18 mouse cellular contexts compared by ENCODE assay signal in the genomic region with DNA sequence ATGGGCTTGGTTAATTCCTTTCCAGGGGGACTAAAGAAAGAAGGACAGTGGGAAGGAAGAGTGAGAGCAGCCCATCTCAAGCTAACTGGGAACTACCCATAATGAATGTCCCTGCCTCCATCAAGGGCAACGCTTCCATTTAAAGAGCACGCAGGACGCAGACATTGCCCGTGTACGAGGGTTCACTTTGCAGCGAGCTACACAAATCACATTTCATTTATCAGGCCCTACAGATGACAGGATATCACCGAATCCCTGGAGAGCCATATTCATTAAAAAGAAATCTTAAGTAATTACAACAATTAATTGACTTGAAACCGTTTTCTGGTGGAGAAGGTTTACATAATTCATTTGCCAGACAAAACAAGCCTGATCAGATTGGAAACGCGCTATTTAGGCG.
DNase-seq lines count a peak whose midpoint lies in the region; ATAC-seq and TF ChIP-seq lines count a peak whose summit lies in the region.
"Had no signal": no experiment of that assay in that cellular context is flagged by ENCODE, and none has a peak within 500 bp of the region (broad histone marks: within the 10 kb centered on the region; RNA-seq: fewer than 3 reads in every experiment).

No protein-coding gene starts in this region.

- no peak for TF ChIP-seq CTCF in brain, embryonic 14.5 days (IDR thresholded peaks at IDR 0.05; ENCODE audit: borderline replicate concordance, extremely low read depth, insufficient read depth, insufficient read length)
- TF ChIP-seq CTCF in midbrain, postnatal 0 days (IDR thresholded peaks at IDR 0.05): no peak

- H3K36me3 ChIP-seq in midbrain, embryonic 13.5 days: no peaks in the 10 kb centered on the region
- no peaks in the 10 kb centered on the region for H3K36me3 ChIP-seq in midbrain, embryonic 11.5 days (ENCODE audit: control insufficient read depth, insufficient read depth, low read length)
- no peaks in the 10 kb centered on the region for H3K36me3 ChIP-seq in hindbrain, embryonic 14.5 days (replicated peaks; ENCODE audit: control insufficient read depth, insufficient read depth)
- H3K36me3 ChIP-seq in midbrain, postnatal 0 days (ENCODE audit: insufficient read depth, low read length): no peaks in the 10 kb centered on the region
- H3K36me3 ChIP-seq in forebrain, embryonic 11.5 days (ENCODE audit: control insufficient read depth, insufficient read depth, low read length): no peaks in the 10 kb centered on the region
- H3K36me3 ChIP-seq: embryonic facial prominence, embryonic 12.5 days; heart, embryonic 13.5 days had no signal

- DNase-seq in midbrain, embryonic 11.5 days (ENCODE audit: low spot score, missing footprints): no peak
- DNase-seq in brain, embryonic 14.5 days (ENCODE audit: low read depth): peak; percentile 50
- DNase-seq in hindbrain, embryonic 14.5 days (ENCODE audit: low spot score): peak; percentile 56
- DNase-seq in midbrain, postnatal 0 days (ENCODE audit: low spot score): peak; percentile 29
- no peak for DNase-seq in forebrain, embryonic 11.5 days (ENCODE audit: low spot score)
- no peak for DNase-seq in cerebellum, postnatal 4 days (ENCODE audit: low spot score in 2 of 2)
- DNase-seq: adrenal gland, adult 8-10 months; adrenal gland, postnatal 36 days; cerebellum, adult 11 months; cerebellum, adult 8-10 months; cerebellum, postnatal 14 days; forebrain, postnatal 0 days; gastrocnemius, postnatal 25 days; kidney, adult 11 months had no signal

- no peaks in the 10 kb centered on the region for H3K4me1 ChIP-seq in midbrain, embryonic 13.5 days (replicated peaks)
- no peaks in the 10 kb centered on the region for H3K4me1 ChIP-seq in midbrain, embryonic 11.5 days (ENCODE audit: control insufficient read depth, insufficient read depth, low read length)
- H3K4me1 ChIP-seq in hindbrain, embryonic 14.5 days (replicated peaks; ENCODE audit: control insufficient read depth, insufficient read depth, low read length): peaks cover 13% of the 10 kb centered on the region
- H3K4me1 ChIP-seq in midbrain, postnatal 0 days (ENCODE audit: insufficient read depth, low read length): no peaks in the 10 kb centered on the region
- no peaks in the 10 kb centered on the region for H3K4me1 ChIP-seq in forebrain, embryonic 11.5 days (replicated peaks; ENCODE audit: control insufficient read depth, insufficient read depth, low read length)
- H3K4me1 ChIP-seq: embryonic facial prominence, embryonic 12.5 days; forebrain, embryonic 13.5 days; heart, embryonic 13.5 days had no signal

- H3K9me3 ChIP-seq in midbrain, embryonic 13.5 days: no peaks in the 10 kb centered on the region
- H3K9me3 ChIP-seq in midbrain, embryonic 11.5 days (ENCODE audit: control insufficient read depth, low read length): no peaks in the 10 kb centered on the region
- H3K9me3 ChIP-seq in hindbrain, embryonic 14.5 days (ENCODE audit: control insufficient read depth, low read length): no peaks in the 10 kb centered on the region
- H3K9me3 ChIP-seq in midbrain, postnatal 0 days (ENCODE audit: low read length): no peaks in the 10 kb centered on the region
- no peaks in the 10 kb centered on the region for H3K9me3 ChIP-seq in forebrain, embryonic 11.5 days (ENCODE audit: control insufficient read depth, low read length)
- H3K9me3 ChIP-seq: embryonic facial prominence, embryonic 12.5 days; forebrain, embryonic 13.5 days; heart, embryonic 13.5 days had no signal

- H3K27ac ChIP-seq in midbrain, embryonic 13.5 days: no peak overlapping the region
- H3K27ac ChIP-seq in midbrain, embryonic 11.5 days (ENCODE audit: low read depth, low read length): no peak overlapping the region
- peak overlapping the region; percentile 63 for H3K27ac ChIP-seq in hindbrain, embryonic 14.5 days
- no peak overlapping the region for H3K27ac ChIP-seq in midbrain, postnatal 0 days (ENCODE audit: low read depth, low read length)
- H3K27ac ChIP-seq in forebrain, embryonic 11.5 days (ENCODE audit: low read depth, low read length): no peak overlapping the region
- H3K27ac ChIP-seq: embryonic facial prominence, embryonic 12.5 days; forebrain, embryonic 13.5 days; heart, embryonic 13.5 days had no signal

- H3K4me2 ChIP-seq in midbrain, embryonic 13.5 days (replicated peaks): no peak overlapping the region
- no peak overlapping the region for H3K4me2 ChIP-seq in midbrain, embryonic 11.5 days
- peak overlapping the region; percentile 40 for H3K4me2 ChIP-seq in hindbrain, embryonic 14.5 days (replicated peaks)
- H3K4me2 ChIP-seq in midbrain, postnatal 0 days (ENCODE audit: low read depth, low read length, poor library complexity, severe bottlenecking): no peak overlapping the region
- no peak overlapping the region for H3K4me2 ChIP-seq in forebrain, embryonic 11.5 days (ENCODE audit: low read depth, low read length, severe bottlenecking)
- H3K4me2 ChIP-seq: embryonic facial prominence, embryonic 12.5 days; forebrain, embryonic 13.5 days; heart, embryonic 13.5 days had no signal

- no peak overlapping the region for H3K4me3 ChIP-seq in midbrain, embryonic 13.5 days (replicated peaks)
- no peak overlapping the region for H3K4me3 ChIP-seq in midbrain, embryonic 11.5 days (ENCODE audit: low read depth, low read length)
- peak overlapping the region; percentile 3; the same call in 1 of the 2 replicates for H3K4me3 ChIP-seq in hindbrain, embryonic 14.5 days (replicated peaks; ENCODE audit: low read length)
- H3K4me3 ChIP-seq in midbrain, postnatal 0 days (ENCODE audit: low read depth, low read length): no peak overlapping the region
- H3K4me3 ChIP-seq in forebrain, embryonic 11.5 days (ENCODE audit: low read depth, low read length): no peak overlapping the region
- H3K4me3 ChIP-seq: embryonic facial prominence, embryonic 12.5 days; forebrain, embryonic 13.5 days; heart, embryonic 13.5 days had no signal

- H3K9ac ChIP-seq in midbrain, embryonic 13.5 days (replicated peaks): no peak overlapping the region
- no peak overlapping the region for H3K9ac ChIP-seq in midbrain, embryonic 11.5 days (ENCODE audit: low read length)
- no peak overlapping the region; the same call in 1 of the 2 replicates for H3K9ac ChIP-seq in hindbrain, embryonic 14.5 days
- no peak overlapping the region for H3K9ac ChIP-seq in midbrain, postnatal 0 days (replicated peaks; ENCODE audit: low read length, poor library complexity, severe bottlenecking)
- H3K9ac ChIP-seq in forebrain, embryonic 11.5 days (ENCODE audit: low read length): no peak overlapping the region
- H3K9ac ChIP-seq: embryonic facial prominence, embryonic 12.5 days; forebrain, embryonic 13.5 days; forebrain, postnatal 0 days; heart, embryonic 13.5 days had no signal

- TF ChIP-seq POLR2A in brain, embryonic 14.5 days (IDR thresholded peaks at IDR 0.05; ENCODE audit: borderline replicate concordance, extremely low read depth, insufficient read depth, insufficient read length, poor library complexity, severe bottlenecking): no peak

- ATAC-seq in midbrain, embryonic 13.5 days: 0 out of 2 replicates have a peak, but pooled peaks have one; percentile 37
- ATAC-seq in midbrain, embryonic 11.5 days (ENCODE audit: low FRiP score): no peak
- peak; percentile 64; the same call in 1 of the 2 replicates for ATAC-seq in hindbrain, embryonic 14.5 days (ENCODE audit: low FRiP score)
- ATAC-seq in midbrain, postnatal 0 days (ENCODE audit: low FRiP score): no peak
- ATAC-seq in forebrain, embryonic 11.5 days (replicated peaks; ENCODE audit: low FRiP score): no peak
- ATAC-seq: forebrain, embryonic 13.5 days; forebrain, postnatal 0 days had no signal

- H3K27me3 ChIP-seq in midbrain, embryonic 13.5 days: no peaks in the 10 kb centered on the region
- no peaks in the 10 kb centered on the region for H3K27me3 ChIP-seq in midbrain, embryonic 11.5 days (ENCODE audit: control insufficient read depth, insufficient read depth, low read length)
- H3K27me3 ChIP-seq in hindbrain, embryonic 14.5 days (ENCODE audit: control insufficient read depth, insufficient read depth, low read length): no peaks in the 10 kb centered on the region
- no peaks in the 10 kb centered on the region for H3K27me3 ChIP-seq in midbrain, postnatal 0 days (ENCODE audit: insufficient read depth, low read length)
- H3K27me3 ChIP-seq in forebrain, embryonic 11.5 days (ENCODE audit: control insufficient read depth, insufficient read depth, low read length): no peaks in the 10 kb centered on the region
- H3K27me3 ChIP-seq: embryonic facial prominence, embryonic 12.5 days; forebrain, embryonic 13.5 days; heart, embryonic 13.5 days had no signal

- WGBS in midbrain, embryonic 13.5 days: 72% methylated on average over 11 of the region's 11 CpGs
- WGBS in midbrain, embryonic 11.5 days: 92% methylated on average over 11 of the region's 11 CpGs
- 43% methylated on average over 11 of the region's 11 CpGs for WGBS in hindbrain, embryonic 14.5 days
- 75% methylated on average over 11 of the region's 11 CpGs for WGBS in midbrain, postnatal 0 days
- 85% methylated on average over 11 of the region's 11 CpGs for WGBS in forebrain, embryonic 11.5 days

Comparison
In these comparisons a context has a peak if more than half of its experiments do, and no peak if none do; other contexts are left out.
1. ATAC-seq: peak in midbrain, embryonic 13.5 days (single experiment) and hindbrain, embryonic 14.5 days (single experiment); none in midbrain, embryonic 11.5 days (single experiment), midbrain, postnatal 0 days (single experiment) and forebrain, embryonic 11.5 days (single experiment).
2. DNase-seq: peak in brain, embryonic 14.5 days (single experiment), hindbrain, embryonic 14.5 days (single experiment) and midbrain, postnatal 0 days (single experiment); none in midbrain, embryonic 11.5 days (single experiment), forebrain, embryonic 11.5 days (single experiment) and cerebellum, postnatal 4 days (0 of 2).